In genomic region chr8:61316012-61316767, GRCm38 (mm10) we compare ENCODE assay signal across 12 mouse cellular contexts.
DNase-seq lines count a peak whose midpoint lies in the region; ATAC-seq lines count a peak whose summit lies in the region.
"Had no signal": no experiment of that assay in that cellular context is flagged by ENCODE, and none has a peak within 500 bp of the region (broad histone marks: within the 10 kb centered on the region; RNA-seq: fewer than 3 reads in every experiment).

No protein-coding gene starts in this region.

- H3K4me3 ChIP-seq in heart, embryonic 11.5 days (ENCODE audit: low read depth, low read length) = no peak overlapping the region
- no peak overlapping the region for H3K4me3 ChIP-seq in kidney, embryonic 15.5 days (replicated peaks)
- H3K4me3 ChIP-seq: erythroblast, embryonic 14.5 days had no signal

- ATAC-seq in heart, embryonic 11.5 days (replicated peaks; ENCODE audit: insufficient number of reproducible peaks, low FRiP score, low TSS enrichment) = no peak
- ATAC-seq in kidney, embryonic 15.5 days (replicated peaks; ENCODE audit: low FRiP score) = peak; percentile 47; the same call in 1 of the 2 replicates
- peak; percentile 88 for ATAC-seq in common myeloid progenitor, adult 5-6 weeks (replicated peaks; ENCODE audit: low read depth, poor library complexity, severe bottlenecking)

- WGBS in heart, embryonic 11.5 days (ENCODE audit: insufficient replicate concordance) = 72% methylated on average over 10 of the region's 10 CpGs
- WGBS in kidney, embryonic 15.5 days = 32% methylated on average over 10 of the region's 10 CpGs

- H3K27ac ChIP-seq in heart, embryonic 11.5 days (ENCODE audit: low read depth, low read length) = no peak overlapping the region
- peak overlapping the region; percentile 81 for H3K27ac ChIP-seq in kidney, embryonic 15.5 days

- no peaks in the 10 kb centered on the region for H3K36me3 ChIP-seq in heart, embryonic 11.5 days (ENCODE audit: control insufficient read depth, insufficient read depth, low read length)
- H3K36me3 ChIP-seq in kidney, embryonic 15.5 days = no peaks in the 10 kb centered on the region

- H3K9ac ChIP-seq in heart, embryonic 11.5 days (ENCODE audit: low read depth, low read length) = no peak overlapping the region
- H3K9ac ChIP-seq in kidney, embryonic 15.5 days = no peak overlapping the region

- 0 out of 2 replicates have a peak, but pooled peaks cover under 1% of the 10 kb centered on the region for H3K4me1 ChIP-seq in heart, embryonic 11.5 days (ENCODE audit: control insufficient read depth, insufficient read depth, low read length)
- peaks cover 25% of the 10 kb centered on the region for H3K4me1 ChIP-seq in kidney, embryonic 15.5 days

- no peaks in the 10 kb centered on the region for H3K27me3 ChIP-seq in heart, embryonic 11.5 days (ENCODE audit: control insufficient read depth, insufficient read depth, low read length)
- H3K27me3 ChIP-seq in kidney, embryonic 15.5 days = no peaks in the 10 kb centered on the region

- no peak overlapping the region for H3K4me2 ChIP-seq in heart, embryonic 11.5 days
- peak overlapping the region; percentile 28; the same call in 1 of the 2 replicates for H3K4me2 ChIP-seq in kidney, embryonic 15.5 days

- peak; percentile 87 for DNase-seq in heart, adult 11 months
- DNase-seq in kidney, adult 8-10 months = no peak
- peak; percentile 13 for DNase-seq in 416B (ENCODE audit: low read depth)
- no peak for DNase-seq in thymus, postnatal 36 days
- DNase-seq in layer of hippocampus, postnatal 14 days (ENCODE audit: low spot score in 2 of 2) = no peak
- DNase-seq: adrenal gland, adult 8-10 months; embryo, embryonic 11 days; liver had no signal

- no peaks in the 10 kb centered on the region for H3K9me3 ChIP-seq in heart, embryonic 11.5 days (replicated peaks; ENCODE audit: control insufficient read depth, low read length)
- H3K9me3 ChIP-seq in kidney, embryonic 15.5 days (replicated peaks) = no peaks in the 10 kb centered on the region

Comparison
In these comparisons a context has a peak if more than half of its experiments do, and no peak if none do; other contexts are left out.
1. DNase-seq: peak in heart, adult 11 months (single experiment) and 416B (single experiment); none in kidney, adult 8-10 months (0 of 2), thymus, postnatal 36 days (0 of 2) and layer of hippocampus, postnatal 14 days (0 of 2).